Mouse (Mus musculus): Measurements from ENCODE around the gene Olfr119. TPM values are rescaled to one million over a fixed set of nuclear protein-coding genes. Genes with fewer than 3 reads are reported as not detected.
"Not testable (repeated sequence)": the region's sequence is repeated elsewhere in the genome, so short reads cannot be mapped to it uniquely, and the experiment has no call there.

Olfr119 gene
- total RNA-seq (2021) = not detected in 2 replicates
- long read RNA-seq = 0 reads

GRCm38 (mm10) chr17:37696264-37696663 lies at the start of gene Olfr119:
Gene Olfr119, plus strand, starts transcription at chr17:37696564.
- DNase-seq = not testable (repeated sequence)

DNA sequence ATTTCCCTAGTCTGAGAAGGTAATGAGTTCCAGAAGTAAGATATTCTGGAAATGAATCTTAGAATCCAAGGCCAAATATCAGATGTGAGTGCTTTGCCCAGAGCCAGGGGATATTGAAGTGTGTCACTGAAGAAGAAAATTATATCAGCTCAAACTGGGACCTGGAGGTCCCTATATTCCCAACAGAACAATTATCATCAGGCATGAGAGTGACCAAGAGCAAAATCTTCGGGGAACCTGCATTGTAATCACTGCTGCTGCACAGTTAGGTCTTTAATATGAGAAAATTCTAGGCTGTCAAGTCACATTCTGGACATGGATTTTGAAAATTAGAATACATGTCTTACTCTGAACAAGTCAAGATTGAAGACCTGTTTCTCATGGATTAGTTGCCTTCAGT lies 32.7 kb upstream of the Olfr119 start, which contains the start of gene Olfr117:
TSS of gene Olfr117 (minus strand) at position 101 of the 400 bp plus-strand sequence.
- DNase-seq = no peak

GRCm38 (mm10) chr17:37666688-37667087 lies 29.7 kb upstream of the Olfr119 start, which contains the start of gene Olfr118:
Gene Olfr118, plus strand, starts transcription at chr17:37666988.
- no peak for DNase-seq

DNA sequence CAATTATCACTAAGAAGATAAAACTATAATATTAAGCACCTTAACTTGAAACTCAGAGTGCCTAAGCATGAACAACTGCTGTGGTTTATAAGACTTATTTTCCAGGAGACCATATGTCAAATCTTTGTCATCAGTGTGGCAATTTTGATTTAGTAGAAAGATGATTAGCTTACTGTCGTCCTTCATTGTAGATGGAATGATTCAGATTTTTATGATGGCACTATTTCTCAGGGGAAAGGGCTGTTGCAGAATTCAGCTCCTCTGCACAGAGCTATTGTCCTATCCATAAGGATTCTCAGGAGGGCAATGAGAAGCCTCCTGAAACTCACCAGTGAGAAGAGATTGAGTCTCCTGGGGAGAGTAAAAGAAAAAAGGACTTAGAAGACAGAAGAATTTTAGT lies 25.1 kb downstream of the Olfr119 start, which contains the start of gene Olfr120:
TSS of gene Olfr120 (plus strand) at position 301 of the 400 bp plus-strand sequence.
- DNase-seq = no peak

- no peak for DNase-seq
Observed at GRCm38 (mm10) chr17:37738070-37738469, 41.7 kb downstream of the Olfr119 start.

Other genes starting within 250 kb of the Olfr119 start
- not detected in 2 replicates for gene Olfr109, start 237.6 kb upstream of the Olfr119 start, total RNA-seq (2021)
- gene H2-M2, start 213.0 kb upstream of the Olfr119 start, total RNA-seq (2021) = not detected in 2 replicates
- gene Olfr110, start 204.1 kb upstream of the Olfr119 start, total RNA-seq (2021) = not detected in 2 replicates
- 0.39 TPM in 1 of 2 replicates, not detected in the other for gene Olfr111, start 188.5 kb upstream of the Olfr119 start, total RNA-seq (2021)
- gene Olfr112, start 127.1 kb upstream of the Olfr119 start, total RNA-seq (2021) = not detected in 2 replicates
- gene Olfr113, start 118.9 kb upstream of the Olfr119 start, total RNA-seq (2021) = not detected in 2 replicates
- gene Olfr114, start 103.8 kb upstream of the Olfr119 start, total RNA-seq (2021) = not detected in 2 replicates
- not detected in 2 replicates for gene Olfr115, start 69.5 kb upstream of the Olfr119 start, total RNA-seq (2021)
- not detected in 2 replicates for gene Olfr116, start 69.4 kb upstream of the Olfr119 start, total RNA-seq (2021)
- not detected in 2 replicates for gene Olfr117, start 32.8 kb upstream of the Olfr119 start, total RNA-seq (2021)
- not detected in 2 replicates for gene Olfr118, start 29.6 kb upstream of the Olfr119 start, total RNA-seq (2021)
- gene Olfr120, start 25.2 kb downstream of the Olfr119 start, total RNA-seq (2021) = not detected in 2 replicates
- not detected in 2 replicates for gene Olfr121, start 52.3 kb downstream of the Olfr119 start, total RNA-seq (2021)
- gene Olfr122, start 72.0 kb downstream of the Olfr119 start, total RNA-seq (2021) = not detected in 2 replicates
- not detected in 2 replicates for gene Olfr123, start 97.0 kb downstream of the Olfr119 start, total RNA-seq (2021)
- not detected in 2 replicates for gene Olfr124, start 103.3 kb downstream of the Olfr119 start, total RNA-seq (2021)
- gene Olfr125, start 136.4 kb downstream of the Olfr119 start, total RNA-seq (2021) = not detected in 2 replicates
- not detected in 2 replicates for gene Olfr126, start 150.9 kb downstream of the Olfr119 start, total RNA-seq (2021)
- gene Olfr127, start 203.9 kb downstream of the Olfr119 start, total RNA-seq (2021) = not detected in 2 replicates
- not detected in 2 replicates for gene Olfr128, start 224.0 kb downstream of the Olfr119 start, total RNA-seq (2021)